19 mouse cellular contexts compared by ENCODE assay signal in the genomic region with DNA sequence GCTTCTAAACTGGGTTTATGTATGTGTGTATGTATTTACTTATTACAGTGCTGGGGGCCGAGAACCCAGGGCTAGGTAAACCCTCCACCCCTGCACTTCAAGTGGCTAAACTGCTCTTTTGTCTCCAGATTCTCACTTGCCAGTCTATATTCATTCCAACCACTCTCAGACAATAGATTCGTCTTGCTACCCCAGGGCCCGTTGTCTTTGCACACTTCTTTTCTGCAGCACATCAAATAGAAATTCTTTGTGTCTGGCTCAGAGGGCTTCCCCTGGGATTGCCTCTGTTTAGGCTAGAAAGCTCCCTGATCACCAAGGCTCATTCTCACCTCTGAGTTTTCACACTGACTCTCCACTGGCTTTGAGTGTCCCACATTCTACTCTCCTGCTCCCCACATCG. TPM values are rescaled to one million over a fixed set of nuclear protein-coding genes. Genes with fewer than 3 reads are reported as not detected.
DNase-seq lines count a peak whose midpoint lies in the region; ATAC-seq and TF ChIP-seq lines count a peak whose summit lies in the region.
"Had no signal": no experiment of that assay in that cellular context is flagged by ENCODE, and none has a peak within 500 bp of the region (broad histone marks: within the 10 kb centered on the region; RNA-seq: fewer than 3 reads in every experiment).

No protein-coding gene starts in this region.

- H3K9me3 ChIP-seq in hindbrain, embryonic 11.5 days (ENCODE audit: control insufficient read depth, low read length), result no peaks in the 10 kb centered on the region
- H3K9me3 ChIP-seq in hindbrain, postnatal 0 days (ENCODE audit: low read length), result no peaks in the 10 kb centered on the region
- no peaks in the 10 kb centered on the region for H3K9me3 ChIP-seq in forebrain, embryonic 15.5 days
- H3K9me3 ChIP-seq: heart, embryonic 13.5 days; megakaryocyte, embryonic 14.5 days had no signal

- no peak for TF ChIP-seq CTCF in hindbrain, postnatal 0 days (IDR thresholded peaks at IDR 0.05; ENCODE audit: low read depth)

- 11% methylated on average over 4 of the region's 4 CpGs for WGBS in hindbrain, embryonic 11.5 days
- 12% methylated on average over 4 of the region's 4 CpGs for WGBS in hindbrain, postnatal 0 days
- 4% methylated on average over 4 of the region's 4 CpGs for WGBS in forebrain, embryonic 15.5 days

- H3K9ac ChIP-seq in hindbrain, embryonic 11.5 days (ENCODE audit: low read depth, low read length), result no peak overlapping the region; the same call in 1 of the 2 replicates
- no peak overlapping the region for H3K9ac ChIP-seq in hindbrain, postnatal 0 days (replicated peaks; ENCODE audit: low read length)
- H3K9ac ChIP-seq in forebrain, embryonic 15.5 days (replicated peaks), result no peak overlapping the region
- H3K9ac ChIP-seq: heart, embryonic 13.5 days had no signal

- 0 out of 2 replicates have a peak, but pooled peaks cover 7% of the 10 kb centered on the region for H3K4me1 ChIP-seq in hindbrain, embryonic 11.5 days (replicated peaks; ENCODE audit: control insufficient read depth, insufficient read depth, low read length)
- H3K4me1 ChIP-seq in hindbrain, postnatal 0 days (ENCODE audit: insufficient read depth, low read length), result no peaks in the 10 kb centered on the region
- peaks cover 22% of the 10 kb centered on the region for H3K4me1 ChIP-seq in forebrain, embryonic 15.5 days

- peak overlapping the region; percentile 47 for H3K27ac ChIP-seq in hindbrain, embryonic 11.5 days (ENCODE audit: low read depth, low read length)
- H3K27ac ChIP-seq in hindbrain, postnatal 0 days, result no peak overlapping the region
- peak overlapping the region; percentile 52 for H3K27ac ChIP-seq in forebrain, embryonic 15.5 days (replicated peaks)
- H3K27ac ChIP-seq: heart, embryonic 13.5 days had no signal

- H3K4me3 ChIP-seq in hindbrain, embryonic 11.5 days (ENCODE audit: low read depth, low read length), result no peak overlapping the region
- no peak overlapping the region for H3K4me3 ChIP-seq in hindbrain, postnatal 0 days (ENCODE audit: low read length)
- no peak overlapping the region for H3K4me3 ChIP-seq in forebrain, embryonic 15.5 days
- H3K4me3 ChIP-seq: heart, embryonic 13.5 days; megakaryocyte, embryonic 14.5 days had no signal

- no peak overlapping the region for H3K4me2 ChIP-seq in hindbrain, embryonic 11.5 days (replicated peaks; ENCODE audit: low read depth, low read length)
- H3K4me2 ChIP-seq in hindbrain, postnatal 0 days (ENCODE audit: low read depth, low read length), result no peak overlapping the region
- no peak overlapping the region for H3K4me2 ChIP-seq in forebrain, embryonic 15.5 days (replicated peaks)
- H3K4me2 ChIP-seq: heart, embryonic 13.5 days; liver, embryonic 11.5 days had no signal

- peak; percentile 54 for DNase-seq in hindbrain, embryonic 11.5 days (ENCODE audit: low spot score)
- no peak for DNase-seq in hindbrain, postnatal 0 days (ENCODE audit: low spot score)
- DNase-seq in retina, embryonic 14.5 days (ENCODE audit: low spot score), result peak; percentile 7
- DNase-seq in retina, postnatal 1 day, result no peak
- DNase-seq in gastrocnemius, adult 18-20 months (ENCODE audit: low spot score), result no peak
- DNase-seq: adrenal gland, adult 8-10 months; cerebellum, adult 9-10 months; kidney, adult 9 months; kidney, postnatal 36 days; lung, adult 18-20 months; lung, postnatal 14 days; thymus, postnatal 25 days had no signal

- H3K36me3 ChIP-seq in hindbrain, embryonic 11.5 days (ENCODE audit: control insufficient read depth, insufficient read depth, low read length), result no peaks in the 10 kb centered on the region
- no peaks in the 10 kb centered on the region for H3K36me3 ChIP-seq in hindbrain, postnatal 0 days (ENCODE audit: insufficient read depth, low read length)
- no peaks in the 10 kb centered on the region for H3K36me3 ChIP-seq in forebrain, embryonic 15.5 days
- H3K36me3 ChIP-seq: heart, embryonic 13.5 days had no signal

- ATAC-seq in hindbrain, embryonic 11.5 days (ENCODE audit: low FRiP score), result no peak
- ATAC-seq in hindbrain, postnatal 0 days, result no peak
- ATAC-seq in forebrain, embryonic 15.5 days (replicated peaks), result no peak
- ATAC-seq in megakaryocyte, adult 5-6 weeks (ENCODE audit: poor library complexity, severe bottlenecking), result no peak
- ATAC-seq: inflammation-experienced regulatory T-cells, adult 6 months had no signal

- H3K27me3 ChIP-seq in hindbrain, embryonic 11.5 days (ENCODE audit: control insufficient read depth, insufficient read depth, low read length), result no peaks in the 10 kb centered on the region
- no peaks in the 10 kb centered on the region for H3K27me3 ChIP-seq in hindbrain, postnatal 0 days (ENCODE audit: insufficient read depth, low read length)
- H3K27me3 ChIP-seq in forebrain, embryonic 15.5 days, result no peaks in the 10 kb centered on the region
- H3K27me3 ChIP-seq: heart, embryonic 13.5 days had no signal

RNA-seq across cellular contexts. Expression of a gene that starts 6.8 kb away (rescaled TPM):
- polyA plus RNA-seq in hindbrain, embryonic 11.5 days (2014; fragmentation: Nextera tagmentation; extraction: Ambion mirVana), result 25.2 and 31.0 TPM in 2 replicates
- 40.3 and 50.7 TPM in 2 replicates for total RNA-seq in hindbrain, postnatal 0 days (2014; rRNA removed)
- polyA plus RNA-seq in hindbrain, postnatal 0 days (2015; fragmentation: Nextera tagmentation; extraction: Ambion mirVana), result 24.4 and 26.0 TPM in 2 replicates
- 24.7 and 26.9 TPM in 2 replicates for polyA plus RNA-seq in forebrain, embryonic 15.5 days (2015; fragmentation: Nextera tagmentation; extraction: Ambion mirVana)
- not detected in 2 replicates for total RNA-seq in megakaryocyte, adult 5-6 weeks (2015)
- total RNA-seq in megakaryocyte, adult 5-6 weeks (2017), result not detected in 2 replicates
- 1 to 10 TPM; 2.1 to 4.7 TPM for total RNA-seq in gastrocnemius, adult 18-20 months (2021)
- total RNA-seq: common myeloid progenitor, adult 5-6 weeks had no signal

RNA-seq across cellular contexts. Expression of a gene that starts 13.8 kb away (rescaled TPM):
- 1.3 and 1.7 TPM in 2 replicates for polyA plus RNA-seq in hindbrain, embryonic 11.5 days (2014; fragmentation: Nextera tagmentation; extraction: Ambion mirVana)
- 0.79 and 2.4 TPM in 2 replicates for total RNA-seq in hindbrain, postnatal 0 days (2014; rRNA removed)
- 2.7 and 3.0 TPM in 2 replicates for polyA plus RNA-seq in hindbrain, postnatal 0 days (2015; fragmentation: Nextera tagmentation; extraction: Ambion mirVana)
- polyA plus RNA-seq in forebrain, embryonic 15.5 days (2015; fragmentation: Nextera tagmentation; extraction: Ambion mirVana), result 1.4 and 1.5 TPM in 2 replicates
- total RNA-seq in megakaryocyte, adult 5-6 weeks (2015), result not detected in 2 replicates
- not detected in 2 replicates for total RNA-seq in megakaryocyte, adult 5-6 weeks (2017)
- 1 to 10 TPM; 4.5 to 5.6 TPM for total RNA-seq in gastrocnemius, adult 18-20 months (2021)
- total RNA-seq: common myeloid progenitor, adult 5-6 weeks had no signal
- polyA plus RNA-seq: inflammation-experienced regulatory T-cells, adult 6 months had no signal

RNA-seq across cellular contexts. Expression of a gene that starts 18.6 kb away (rescaled TPM):
- polyA plus RNA-seq in hindbrain, embryonic 11.5 days (2014; fragmentation: Nextera tagmentation; extraction: Ambion mirVana), result 5.9 and 7.4 TPM in 2 replicates
- 8.7 and 9.1 TPM in 2 replicates for total RNA-seq in hindbrain, postnatal 0 days (2014; rRNA removed)
- polyA plus RNA-seq in hindbrain, postnatal 0 days (2015; fragmentation: Nextera tagmentation; extraction: Ambion mirVana), result 31.2 and 31.4 TPM in 2 replicates
- polyA plus RNA-seq in forebrain, embryonic 15.5 days (2015; fragmentation: Nextera tagmentation; extraction: Ambion mirVana), result 13.1 and 14.1 TPM in 2 replicates
- total RNA-seq in megakaryocyte, adult 5-6 weeks (2015), result 1.8 and 3.9 TPM in 2 replicates
- total RNA-seq in megakaryocyte, adult 5-6 weeks (2017), result 0.62 and 3.1 TPM in 2 replicates
- 1,000 to 10,000 TPM; 1,743 to 2,314 TPM for total RNA-seq in gastrocnemius, adult 18-20 months (2021)

RNA-seq across cellular contexts. Expression of a gene that starts 19.6 kb away (rescaled TPM):
- 1.9 and 2.4 TPM in 2 replicates for polyA plus RNA-seq in hindbrain, embryonic 11.5 days (2014; fragmentation: Nextera tagmentation; extraction: Ambion mirVana)
- total RNA-seq in hindbrain, postnatal 0 days (2014; rRNA removed), result 5.4 TPM in 1 of 2 replicates, not detected in the other
- polyA plus RNA-seq in hindbrain, postnatal 0 days (2015; fragmentation: Nextera tagmentation; extraction: Ambion mirVana), result 2.2 and 2.9 TPM in 2 replicates
- 1.4 TPM in 1 of 2 replicates, not detected in the other for polyA plus RNA-seq in forebrain, embryonic 15.5 days (2015; fragmentation: Nextera tagmentation; extraction: Ambion mirVana)
- total RNA-seq in megakaryocyte, adult 5-6 weeks (2015), result not detected in 2 replicates
- total RNA-seq in megakaryocyte, adult 5-6 weeks (2017), result not detected in 2 replicates
- total RNA-seq in gastrocnemius, adult 18-20 months (2021), result 100 to 1,000 TPM; 120 to 134 TPM
- total RNA-seq: common myeloid progenitor, adult 5-6 weeks had no signal
- polyA plus RNA-seq: inflammation-experienced regulatory T-cells, adult 6 months had no signal

RNA-seq across cellular contexts. Expression of a gene that starts 35.5 kb away (rescaled TPM):
- polyA plus RNA-seq in hindbrain, embryonic 11.5 days (2014; fragmentation: Nextera tagmentation; extraction: Ambion mirVana), result 13.4 and 15.5 TPM in 2 replicates
- total RNA-seq in hindbrain, postnatal 0 days (2014; rRNA removed), result 8.9 and 11.7 TPM in 2 replicates
- polyA plus RNA-seq in hindbrain, postnatal 0 days (2015; fragmentation: Nextera tagmentation; extraction: Ambion mirVana), result 9.6 and 12.0 TPM in 2 replicates
- polyA plus RNA-seq in forebrain, embryonic 15.5 days (2015; fragmentation: Nextera tagmentation; extraction: Ambion mirVana), result 10.9 and 11.0 TPM in 2 replicates
- 5.8 and 6.4 TPM in 2 replicates for total RNA-seq in megakaryocyte, adult 5-6 weeks (2015)
- total RNA-seq in megakaryocyte, adult 5-6 weeks (2017), result 4.7 and 4.8 TPM in 2 replicates
- 1 to 10 TPM; 4.2 to 4.4 TPM for total RNA-seq in gastrocnemius, adult 18-20 months (2021)

Comparison
In these comparisons a context has a peak if more than half of its experiments do, and no peak if none do; other contexts are left out.
1. DNase-seq: peak in hindbrain, embryonic 11.5 days (single experiment) and retina, embryonic 14.5 days (single experiment); none in hindbrain, postnatal 0 days (single experiment), retina, postnatal 1 day (single experiment) and gastrocnemius, adult 18-20 months (single experiment).
2. RNA of a gene that starts 18.6 kb away (total RNA-seq): 1,743 to 2,314 TPM in gastrocnemius, adult 18-20 months; 8.7 to 9.1 TPM in hindbrain, postnatal 0 days and 0.62 to 3.9 TPM in megakaryocyte, adult 5-6 weeks; every median in the first group is over 100 times any median in the second.